In the genomic region with DNA sequence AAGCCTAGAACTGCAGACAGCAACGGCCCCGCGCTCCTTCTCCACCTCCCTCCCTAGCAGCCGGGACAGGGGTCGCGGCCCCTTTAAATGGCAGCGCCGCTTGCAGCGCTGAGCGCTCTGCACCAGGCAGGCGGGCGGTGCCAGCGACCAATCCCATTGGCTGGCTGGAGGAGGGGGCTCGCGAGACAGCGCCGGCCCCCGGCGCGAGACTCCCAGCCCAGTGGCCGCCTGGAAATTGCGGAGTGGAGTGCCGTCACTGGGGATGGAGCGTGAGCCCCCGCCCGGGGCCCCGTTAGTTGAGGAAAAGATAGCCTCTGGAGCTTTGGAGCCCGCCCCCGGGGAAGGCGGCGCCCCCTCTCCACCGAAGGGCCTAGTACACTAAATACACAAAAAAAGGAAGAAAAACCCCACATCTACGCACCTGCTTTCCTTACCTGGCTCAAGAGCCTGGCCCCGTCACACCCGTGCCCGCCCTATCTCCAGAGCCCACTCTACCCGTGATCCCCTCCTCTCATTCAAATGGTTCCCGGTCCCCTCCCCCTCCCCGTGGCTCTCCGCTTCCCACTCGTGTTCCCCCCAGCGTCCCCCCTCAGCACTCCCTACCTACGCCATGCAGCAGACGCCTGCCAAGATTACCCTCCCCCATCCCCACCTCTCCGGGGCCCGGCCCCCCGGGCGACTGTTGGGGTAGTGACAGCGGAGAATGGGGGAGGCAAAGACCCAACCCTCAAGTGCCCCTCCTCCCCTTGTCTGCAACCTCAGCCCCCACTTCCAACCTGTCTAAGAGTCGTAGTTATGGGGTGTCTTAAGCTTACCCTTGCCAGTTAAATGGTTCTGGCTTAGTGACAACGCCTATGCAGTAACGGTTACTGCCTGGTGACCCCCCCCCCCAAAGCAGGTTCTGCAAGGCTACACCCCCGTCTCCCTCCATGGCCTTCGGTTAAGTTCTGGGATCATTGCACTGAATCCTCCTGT, we compare ENCODE assay signal across 8 mouse cellular contexts. TPM values are rescaled to one million over a fixed set of nuclear protein-coding genes. Genes with fewer than 3 reads are reported as not detected.
DNase-seq lines count a peak whose midpoint lies in the region; ATAC-seq lines count a peak whose summit lies in the region.

No protein-coding gene starts in this region.

- H3K4me3 ChIP-seq in hindbrain, embryonic 13.5 days, result peak overlapping the region; percentile 53

- 12% methylated on average over 50 of the region's 54 CpGs for WGBS in hindbrain, embryonic 13.5 days

- H3K4me1 ChIP-seq in hindbrain, embryonic 13.5 days (replicated peaks), result peaks cover 28% of the 10 kb centered on the region

- peak overlapping the region; percentile 85 for H3K27ac ChIP-seq in hindbrain, embryonic 13.5 days

- peaks cover 11% of the 10 kb centered on the region; the same call in 1 of the 2 replicates for H3K36me3 ChIP-seq in hindbrain, embryonic 13.5 days

- DNase-seq in NIH3T3 (ENCODE audit: low read depth), result peak; percentile 92
- DNase-seq in cerebellum, postnatal 14 days, result peak; percentile 91
- peak; percentile 78 to 79 for DNase-seq in frontal cortex, postnatal 14 days (ENCODE audit: low spot score in 2 of 2)
- peak; percentile 70 to 76 for DNase-seq in layer of hippocampus, postnatal 25 days (ENCODE audit: extremely low spot score in 1 of 2, low spot score in 1 of 2)
- DNase-seq in lung, postnatal 14 days, result peak; percentile 82
- DNase-seq in ovary, postnatal 36 days (ENCODE audit: low spot score), result peak; percentile 86
- peak; percentile 89 for DNase-seq in thymus, postnatal 14 days

- peak overlapping the region; percentile 74 for H3K9ac ChIP-seq in hindbrain, embryonic 13.5 days

- H3K4me2 ChIP-seq in hindbrain, embryonic 13.5 days, result peak overlapping the region; percentile 66

- no peaks in the 10 kb centered on the region for H3K27me3 ChIP-seq in hindbrain, embryonic 13.5 days

- H3K9me3 ChIP-seq in hindbrain, embryonic 13.5 days, result no peaks in the 10 kb centered on the region

- peak; percentile 97 for ATAC-seq in hindbrain, embryonic 13.5 days (ENCODE audit: low FRiP score)

RNA-seq across cellular contexts. Expression of a gene that starts 0.6 kb away (rescaled TPM):
- 60.2 and 63.5 TPM in 2 replicates for polyA plus RNA-seq in hindbrain, embryonic 13.5 days (2015; fragmentation: Nextera tagmentation; extraction: Ambion mirVana)
- 100 to 1,000 TPM; 134 to 167 TPM for total RNA-seq in layer of hippocampus, postnatal 25 days (2021)

RNA-seq across cellular contexts. Expression of a gene that starts 9.1 kb away (rescaled TPM):
- polyA plus RNA-seq in hindbrain, embryonic 13.5 days (2015; fragmentation: Nextera tagmentation; extraction: Ambion mirVana), result 389 and 393 TPM in 2 replicates
- 100 to 1,000 TPM; 131 to 158 TPM for total RNA-seq in layer of hippocampus, postnatal 25 days (2021)

RNA-seq across cellular contexts. Expression of a gene that starts 28.9 kb away (rescaled TPM):
- polyA plus RNA-seq in hindbrain, embryonic 13.5 days (2015; fragmentation: Nextera tagmentation; extraction: Ambion mirVana), result 1.7 and 2.3 TPM in 2 replicates
- 1 to 10 TPM in 1 of 2 experiments, under 1 TPM in 1; 0.42 to 1.8 TPM for total RNA-seq in layer of hippocampus, postnatal 25 days (2021)

RNA-seq across cellular contexts. Expression of a gene that starts 43.8 kb away (rescaled TPM):
- 0.58 and 1.2 TPM in 2 replicates for polyA plus RNA-seq in hindbrain, embryonic 13.5 days (2015; fragmentation: Nextera tagmentation; extraction: Ambion mirVana)
- total RNA-seq in layer of hippocampus, postnatal 25 days (2021), result 10 to 100 TPM; 13.2 TPM

Comparison
In these comparisons a context has a peak if more than half of its experiments do, and no peak if none do; other contexts are left out.
1. Peak in every context shown above with its lines: DNase-seq, ATAC-seq, H3K4me3 ChIP-seq and H3K27ac ChIP-seq.